Mouse (Mus musculus): ENCODE data around the gene C2cd2.
"Not testable (repeated sequence)": the region's sequence is repeated elsewhere in the genome, so short reads cannot be mapped to it uniquely, and the experiment has no call there.

Gene C2cd2

GRCm38 (mm10) chr16:97962151-97962948 lies at the start of gene C2cd2, which contains the start of gene Zbtb21:
TSS of gene C2cd2 (minus strand) at chr16:97962598.
TSS of gene Zbtb21 (minus strand) at chr16:97962622.
- peak; percentile 97 for DNase-seq

GRCm38 (mm10) chr16:97997383-97997731 lies 35.0 kb upstream of the C2cd2 start:
- not testable (repeated sequence) for DNase-seq

- DNase-seq: peak; percentile 92
These were observed 34.4 kb upstream of the C2cd2 start, which contains the start of gene B230307C23Rik for GRCm38 (mm10) chr16:97996616-97997382. TSS of gene B230307C23Rik (plus strand) at chr16:97997315.

- peak; percentile 27 for DNase-seq
These were observed 33.6 kb upstream of the C2cd2 start for GRCm38 (mm10) chr16:97995849-97996615.

GRCm38 (mm10) chr16:97992477-97992876 lies 30.1 kb upstream of the C2cd2 start:
- not testable (repeated sequence) for DNase-seq

GRCm38 (mm10) chr16:97991517-97991916 lies 29.1 kb upstream of the C2cd2 start:
- no peak for DNase-seq

- DNase-seq: no peak
These were observed 22.2 kb upstream of the C2cd2 start for GRCm38 (mm10) chr16:97984589-97984988.

- DNase-seq: no peak
These were observed 19.0 kb upstream of the C2cd2 start for GRCm38 (mm10) chr16:97981362-97981761.

GRCm38 (mm10) chr16:97977722-97978121 lies 15.3 kb upstream of the C2cd2 start:
- no peak for DNase-seq

GRCm38 (mm10) chr16:97977277-97977676 lies 14.9 kb upstream of the C2cd2 start:
- no peak for DNase-seq

GRCm38 (mm10) chr16:97963956-97964540 lies 1.6 kb upstream of the C2cd2 start:
- no peak for DNase-seq

GRCm38 (mm10) chr16:97961381-97962150 lies 832 bp downstream of the C2cd2 start:
- no peak for DNase-seq

GRCm38 (mm10) chr16:97960348-97960747 lies 2.0 kb downstream of the C2cd2 start:
- DNase-seq: no peak

GRCm38 (mm10) chr16:97958401-97958973 lies 3.9 kb downstream of the C2cd2 start:
- DNase-seq: no peak

GRCm38 (mm10) chr16:97957626-97958025 lies 4.8 kb downstream of the C2cd2 start:
- DNase-seq: no peak

- no peak for DNase-seq
These were observed 6.4 kb downstream of the C2cd2 start for GRCm38 (mm10) chr16:97956011-97956410.

GRCm38 (mm10) chr16:97953300-97953699 lies 9.1 kb downstream of the C2cd2 start:
- DNase-seq: no peak

GRCm38 (mm10) chr16:97952801-97953200 lies 9.6 kb downstream of the C2cd2 start:
- DNase-seq: no peak

GRCm38 (mm10) chr16:97952371-97952770 lies 10.0 kb downstream of the C2cd2 start:
- DNase-seq: no peak

GRCm38 (mm10) chr16:97950061-97950460 lies 12.3 kb downstream of the C2cd2 start:
- DNase-seq: no peak

GRCm38 (mm10) chr16:97948836-97949235 lies 13.6 kb downstream of the C2cd2 start:
- no peak for DNase-seq

- DNase-seq: not testable (repeated sequence)
These were observed 15.4 kb downstream of the C2cd2 start for GRCm38 (mm10) chr16:97946993-97947392.
